Mouse (Mus musculus): Measurements from ENCODE around the gene Krit1.

DNA sequence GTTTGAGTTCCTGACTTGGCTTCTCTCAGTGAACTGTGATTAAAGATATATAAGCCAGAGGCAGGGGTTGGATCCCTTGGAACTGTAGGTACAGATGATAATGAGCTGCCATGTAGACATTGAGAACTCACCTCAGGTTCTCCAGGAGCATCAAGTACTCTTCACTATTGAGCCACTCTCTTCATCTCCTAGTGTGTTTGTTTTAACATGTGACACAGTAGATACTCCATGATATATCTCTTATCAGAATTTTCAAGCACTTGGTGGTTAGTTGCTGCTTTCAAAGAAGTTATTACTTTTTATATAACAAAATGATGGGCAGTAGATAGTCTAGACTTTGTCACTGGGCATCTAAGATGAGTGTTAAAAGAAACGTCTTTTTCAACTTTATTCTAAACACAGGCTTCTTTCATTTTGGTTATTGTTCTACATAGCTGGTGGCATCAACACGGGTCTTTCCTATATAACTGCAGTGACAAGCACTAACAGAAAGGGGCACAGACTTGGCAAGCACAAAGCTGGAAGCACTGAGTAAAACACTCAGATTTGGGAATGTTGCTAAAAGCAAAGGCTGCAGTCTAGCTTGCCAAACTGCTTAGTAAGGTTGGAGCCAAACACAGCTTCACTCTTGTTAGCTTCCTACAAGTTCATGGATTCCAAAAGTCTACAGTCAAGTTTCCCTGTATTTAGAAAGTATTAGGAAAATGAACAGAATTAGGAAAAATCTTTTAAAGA is 18.9 kb upstream of the Krit1 start:
- no peak for TF ChIP-seq CTCF (IDR thresholded peaks at IDR 0.05; ENCODE audit: borderline replicate concordance, insufficient read depth, low read depth, low read length)
- no peak for TF ChIP-seq POLR2A (IDR thresholded peaks at IDR 0.05; ENCODE audit: borderline replicate concordance, insufficient read depth, low read length)
